Mouse (Mus musculus) brain, adult 2 months (tissue): ENCODE data around the gene Wwc2.

Experiments used
- DNase-seq: peaks from one replicate; pipeline ENCODE4 v3.0.0; 2011; ENCODE audit warnings: low read depth, low spot score

Gene Wwc2

GRCm38 (mm10) chr8:47989655-47990385 lies 904 bp downstream of the Wwc2 start:
- DNase-seq = no peak

DNA sequence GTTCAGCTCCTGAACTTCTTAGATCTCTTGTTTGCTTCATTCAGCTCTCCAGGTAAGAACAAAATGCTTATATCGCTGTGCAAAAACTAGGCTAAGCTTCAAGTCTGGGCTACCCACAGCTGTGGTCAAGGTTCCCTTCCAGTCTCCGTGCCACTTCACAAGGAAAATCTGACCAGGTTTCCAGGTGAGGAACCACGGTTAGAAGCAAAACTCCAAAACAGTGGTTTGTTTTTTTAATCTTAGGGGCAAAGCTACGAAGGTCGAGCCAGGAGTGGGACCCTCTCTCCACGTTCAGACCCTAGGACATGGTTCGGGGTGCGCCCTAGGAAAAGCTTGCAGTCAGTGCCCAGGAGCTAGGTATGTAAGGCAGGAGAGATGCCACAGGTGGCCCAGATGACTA lies 1.5 kb downstream of the Wwc2 start:
- no peak for DNase-seq

DNA sequence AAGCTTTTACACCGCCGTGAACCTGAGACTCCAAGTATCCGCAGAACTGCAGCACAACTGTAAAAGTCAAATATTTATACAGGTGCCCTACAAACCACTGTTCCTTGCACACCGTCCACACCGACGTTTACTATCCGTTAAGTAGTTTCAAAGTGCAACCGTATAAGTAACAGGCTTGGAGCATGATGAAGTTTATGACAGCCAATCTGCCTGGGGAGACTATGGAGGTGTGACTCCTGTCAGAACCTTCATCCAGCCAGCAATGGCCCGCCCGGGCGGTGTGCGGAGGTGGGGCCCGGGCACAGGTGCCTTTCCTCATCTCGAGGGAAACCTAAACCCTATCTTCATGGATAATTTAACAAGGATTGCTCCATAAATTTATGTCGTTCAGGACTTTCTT lies 2.6 kb downstream of the Wwc2 start:
- DNase-seq = no peak

DNA sequence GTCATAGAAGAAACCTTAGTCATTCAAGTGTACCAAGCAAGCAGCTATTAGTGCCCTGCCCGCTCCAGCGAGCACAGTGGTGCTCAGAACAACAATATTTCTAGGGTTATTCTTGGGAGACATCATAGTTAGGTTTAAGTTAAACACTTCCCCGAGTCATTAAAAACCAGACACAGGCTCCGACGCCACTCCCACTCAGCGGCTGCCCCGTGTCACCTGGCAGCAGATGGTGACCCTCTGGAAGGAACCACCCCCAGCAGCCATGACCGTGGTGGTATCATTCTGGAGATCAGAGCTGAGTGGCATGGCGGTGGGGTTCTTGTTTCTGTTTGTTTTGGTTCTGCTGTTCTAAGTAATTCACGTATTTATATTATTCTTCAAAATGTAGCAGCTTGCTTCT lies 5.1 kb downstream of the Wwc2 start:
- no peak for DNase-seq

DNA sequence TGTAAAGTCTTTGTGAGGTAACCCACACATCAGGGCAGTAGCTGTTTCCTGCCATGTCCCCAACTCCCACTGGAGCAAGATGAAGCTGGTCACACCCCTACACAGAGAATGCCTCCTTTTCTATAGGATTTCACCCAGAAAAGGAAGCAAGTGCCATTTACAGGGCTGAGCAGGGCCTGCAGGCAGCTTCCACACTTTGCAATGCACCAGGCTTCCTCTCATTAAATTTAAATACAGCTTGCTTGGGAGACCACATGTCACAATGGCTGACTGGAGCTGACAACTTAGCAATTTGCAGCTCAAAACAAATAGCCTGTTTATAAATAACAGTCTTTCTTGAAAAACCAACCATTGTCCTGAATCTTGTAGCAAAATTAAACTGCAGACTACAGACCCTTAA lies 5.5 kb downstream of the Wwc2 start:
- DNase-seq = peak; percentile 69

GRCm38 (mm10) chr8:47981075-47981474 lies 9.6 kb downstream of the Wwc2 start:
- no peak for DNase-seq

DNA sequence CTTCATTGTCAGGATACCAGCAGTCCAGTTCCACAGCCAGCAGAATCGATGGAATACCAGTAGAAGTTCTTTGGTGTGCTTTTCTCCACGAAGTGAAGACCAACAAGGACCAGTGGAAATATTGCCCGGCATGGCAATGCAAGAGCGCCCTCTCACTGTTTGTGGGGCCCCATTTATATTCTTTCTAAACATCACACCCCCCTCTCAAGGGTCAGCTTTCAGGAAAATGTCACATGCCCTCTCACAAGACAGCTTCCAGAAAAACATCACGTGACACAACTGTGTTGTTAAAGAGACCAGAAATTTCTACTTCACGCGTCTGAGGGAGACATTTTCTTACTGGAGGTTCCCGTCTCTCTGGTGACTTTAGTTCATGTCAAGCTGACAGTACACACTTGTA lies 10.8 kb downstream of the Wwc2 start:
- DNase-seq = no peak

- no peak for DNase-seq
These were observed 12.0 kb downstream of the Wwc2 start for GRCm38 (mm10) chr8:47978755-47979154.

- DNase-seq = no peak
These were observed 15.8 kb downstream of the Wwc2 start for GRCm38 (mm10) chr8:47974963-47975314.

- DNase-seq = peak; percentile 33
These were observed 16.4 kb downstream of the Wwc2 start for GRCm38 (mm10) chr8:47974138-47974962.

GRCm38 (mm10) chr8:47971121-47971520 lies 19.6 kb downstream of the Wwc2 start:
- DNase-seq = no peak

DNA sequence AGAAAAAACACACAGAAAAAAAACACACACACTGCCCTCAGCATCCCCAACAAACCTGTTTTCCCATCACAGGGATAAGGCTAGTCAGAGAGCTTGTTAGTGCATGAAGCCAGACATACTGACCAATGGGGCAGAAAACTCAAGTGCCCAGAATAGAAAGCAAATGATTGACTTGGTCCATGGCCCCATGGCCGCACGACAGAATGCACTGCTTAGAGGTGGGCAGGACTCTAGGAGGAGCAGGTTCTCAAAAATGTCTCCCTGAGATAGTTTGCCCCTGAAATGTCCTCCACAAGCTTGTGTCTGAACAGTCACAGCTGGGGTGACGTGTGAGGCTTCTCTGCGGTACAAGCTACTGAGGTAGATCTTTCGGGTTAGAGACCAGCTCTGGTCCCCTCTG lies 20.1 kb downstream of the Wwc2 start:
- DNase-seq = no peak

DNA sequence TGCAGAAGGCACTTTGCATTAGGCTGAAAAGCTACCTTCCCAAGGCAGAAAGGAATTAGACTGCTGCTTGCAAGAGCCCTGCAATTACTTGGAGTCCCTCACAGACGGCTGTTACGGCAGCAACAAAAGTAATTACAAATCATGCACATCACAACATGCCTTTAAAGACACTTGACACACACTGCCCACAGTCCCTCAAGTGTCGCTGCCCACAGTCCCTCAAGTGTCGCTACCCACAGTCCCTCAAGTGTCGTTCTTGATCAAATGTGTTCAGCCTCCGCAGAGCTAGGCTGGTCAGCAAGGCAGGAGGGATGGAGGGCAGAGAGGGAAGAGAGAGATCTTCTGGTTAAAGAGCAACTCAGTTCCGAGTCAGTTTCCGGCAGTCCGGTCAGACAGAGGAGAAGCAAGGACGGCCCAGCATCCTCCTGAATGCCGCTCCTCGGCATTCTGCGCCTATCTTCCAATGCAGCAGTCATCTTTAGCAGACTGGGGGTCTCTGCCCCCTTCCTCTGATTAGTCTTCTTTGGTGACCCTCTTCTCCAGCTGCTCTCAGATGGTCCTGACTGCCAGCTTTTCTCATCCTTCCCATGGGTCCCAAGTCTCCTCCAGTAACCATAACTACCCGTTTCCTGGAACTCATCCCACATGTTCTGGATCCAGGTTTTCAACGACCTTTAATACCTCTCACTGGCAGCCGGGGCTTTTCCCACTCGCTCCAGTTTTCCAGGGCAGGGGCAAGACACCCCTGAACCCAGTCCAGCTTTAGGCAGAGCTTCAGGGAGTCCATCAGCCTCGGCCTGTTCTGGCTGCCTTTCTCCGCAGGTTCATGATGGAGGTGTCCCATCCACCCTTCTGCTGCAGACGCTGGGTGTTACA lies 23.4 kb downstream of the Wwc2 start:
- no peak for DNase-seq

DNA sequence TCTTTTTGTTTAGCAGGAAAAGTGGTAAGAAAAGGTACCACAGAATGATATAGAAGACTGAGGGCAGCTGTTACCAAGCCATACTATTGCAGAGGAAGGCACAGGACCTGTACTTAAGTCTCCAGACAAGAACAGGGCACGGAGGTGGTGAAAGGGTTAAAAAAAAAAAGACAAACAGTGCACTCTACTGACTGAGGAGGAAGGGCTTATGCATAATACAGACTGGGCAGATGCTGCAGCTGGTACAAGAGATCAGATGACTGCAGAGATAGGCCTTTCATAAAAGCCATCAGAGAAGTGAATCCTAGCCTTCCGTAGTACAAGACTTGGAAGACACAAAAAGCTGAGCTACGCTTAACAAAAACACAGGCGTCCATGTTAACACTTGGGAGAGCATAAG lies 28.2 kb downstream of the Wwc2 start:
- DNase-seq = no peak

- peak; percentile 42 for DNase-seq
These were observed 28.7 kb downstream of the Wwc2 start for GRCm38 (mm10) chr8:47962005-47962404.

DNA sequence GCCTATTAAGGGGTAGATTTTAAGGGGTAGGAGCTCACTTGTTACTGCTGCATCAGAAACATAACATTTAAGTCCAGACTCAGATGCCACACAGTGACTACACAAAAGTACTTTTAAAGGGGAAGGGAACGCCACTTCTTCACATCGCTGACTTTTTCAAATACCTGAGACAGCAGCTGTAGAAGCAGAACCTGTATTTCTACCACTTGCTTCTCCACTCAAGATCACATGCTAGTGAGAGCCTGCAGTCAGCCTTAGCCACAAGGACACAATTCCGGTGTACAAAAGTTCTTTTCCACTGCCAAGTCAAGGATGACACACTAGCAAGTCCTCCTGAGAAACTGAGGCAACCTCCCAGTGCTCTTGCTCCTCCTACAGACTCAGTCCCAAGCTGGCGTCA lies 33.2 kb downstream of the Wwc2 start:
- no peak for DNase-seq

DNA sequence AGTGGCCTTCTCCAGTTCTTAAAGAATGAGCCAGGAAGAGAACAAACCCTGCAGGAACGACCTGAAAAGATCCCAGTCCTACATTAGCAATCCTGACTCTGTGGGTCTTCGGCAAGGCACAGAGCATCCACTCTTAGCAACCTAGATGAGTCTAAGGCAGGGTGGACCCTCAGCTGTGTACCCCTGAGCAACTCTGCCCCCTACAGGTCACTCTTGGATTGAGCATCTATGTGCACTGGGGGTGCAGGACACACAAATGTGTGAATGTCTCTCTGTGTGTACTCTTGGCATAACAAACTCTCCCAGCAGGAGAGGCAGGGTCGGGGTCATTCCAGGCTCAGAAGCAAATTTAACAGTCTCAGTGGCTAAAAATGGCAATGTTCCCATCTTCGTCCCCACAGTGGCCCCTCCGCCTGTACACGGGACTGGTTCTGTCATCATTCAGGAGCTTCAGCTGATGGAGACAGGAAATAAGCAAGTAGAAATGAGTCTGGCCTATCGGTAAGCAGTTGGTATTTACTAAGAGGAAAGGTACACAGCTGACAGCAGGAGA lies 39.3 kb downstream of the Wwc2 start:
- no peak for DNase-seq

GRCm38 (mm10) chr8:47948836-47949235 lies 41.9 kb downstream of the Wwc2 start:
- DNase-seq = no peak

GRCm38 (mm10) chr8:47947672-47948618 lies 42.8 kb downstream of the Wwc2 start:
- DNase-seq = no peak

DNA sequence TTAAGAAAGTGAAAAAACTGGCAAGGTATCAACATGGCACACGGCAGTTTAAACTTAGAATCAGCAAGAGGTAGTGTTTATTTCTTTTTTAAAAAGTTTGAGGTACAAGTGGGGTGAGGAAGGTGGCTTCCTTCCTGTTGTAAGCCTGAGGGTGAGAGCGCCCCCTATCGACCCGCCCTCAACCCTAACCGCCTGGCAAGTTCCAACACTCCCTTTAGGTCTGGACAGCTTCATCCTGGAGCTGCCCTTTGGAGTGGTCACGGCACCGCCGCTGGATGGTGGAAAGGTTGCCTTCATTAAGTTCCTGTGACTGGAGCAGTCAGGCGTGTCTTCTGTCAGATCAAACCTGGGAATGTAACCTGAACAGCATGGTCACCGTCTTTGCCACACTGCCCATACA lies 47.7 kb downstream of the Wwc2 start:
- no peak for DNase-seq

- DNase-seq = no peak
These were observed 49.7 kb downstream of the Wwc2 start for GRCm38 (mm10) chr8:47941028-47941427.
